Mouse (Mus musculus) forebrain, postnatal 0 days (tissue): ENCODE data around the gene Cryab. TPM values are rescaled to one million over a fixed set of nuclear protein-coding genes. Genes with fewer than 3 reads are reported as not detected.

Experiments
- ATAC-seq: fragments of 200-750 bp; cut with Nextera tagmentation; 2 replicates; pipeline ENCODE4 v1.8.0; 2017; ENCODE audit warnings: mild to moderate bottlenecking, moderate library complexity
- DNase-seq: peaks from one replicate; pipeline ENCODE4 v3.0.0-alpha.2; 2015
- H3K27ac ChIP-seq: fragments of 300-500 bp; sonication (generic); 2 replicates; pipeline ENCODE4 v1.5.1; 2014; ENCODE audit warnings: low read depth, mild to moderate bottlenecking, antibody characterized with exemption, low read length, moderate library complexity, mixed read lengths
- H3K27me3 ChIP-seq: fragments of 300-500 bp; sonication (generic); 2 replicates; pipeline ENCODE4 v1.6.1; 2014; ENCODE audit warnings: mild to moderate bottlenecking, low read length, mixed read lengths; ENCODE audit not compliant: insufficient read depth
- H3K36me3 ChIP-seq: fragments of 300-500 bp; sonication (generic); 2 replicates; pipeline ENCODE4 v1.6.1; 2014; ENCODE audit warnings: mild to moderate bottlenecking, moderate library complexity; ENCODE audit not compliant: insufficient read depth
- H3K4me1 ChIP-seq: fragments of 300-500 bp; sonication (generic); 2 replicates; pipeline ENCODE4 v1.6.1; 2014; ENCODE audit warnings: antibody characterized with exemption; ENCODE audit not compliant: insufficient read depth
- H3K4me2 ChIP-seq: fragments of 300-500 bp; sonication (generic); 2 replicates; pipeline ENCODE4 v1.6.1; 2014; ENCODE audit warnings: low read depth, mild to moderate bottlenecking, moderate library complexity
- H3K4me3 ChIP-seq: fragments of 300-500 bp; sonication (generic); 2 replicates; pipeline ENCODE4 v1.5.1; 2014; ENCODE audit warnings: low read depth, low read length, mixed read lengths
- H3K9ac ChIP-seq: fragments of 300-500 bp; sonication (generic); 2 replicates; pipeline ENCODE4 v1.6.1; 2014; ENCODE audit warnings: mild to moderate bottlenecking
- H3K9me3 ChIP-seq: fragments of 300-500 bp; sonication (generic); 2 replicates; pipeline ENCODE4 v1.6.1; 2016; ENCODE audit warnings: low read length
- CTCF ChIP-seq: sonication (generic); IDR thresholded peaks from 2 replicates; pipeline ENCODE4 v1.5.1; 2016; ENCODE audit warnings: antibody characterized with exemption, control low read depth, low read depth
- WGBS: fragments of 180-500 bp; shearing (Covaris S2); extraction: QIAGEN DNeasy Blood & Tissue Kit; methylation state at CpG from one replicate; pipeline ENCODE4 v1.1.7; 2014; 5-methylcytosine and 5-hydroxymethylcytosine counted together
- polyA plus RNA-seq: library from polyadenylated mRNA; unstranded; fragments of >200 nt; fragmentation: Nextera tagmentation; extraction: Ambion mirVana; gene quantifications from 2 replicates; pipeline ENCODE4 v1.2.1, GENCODE M21; 2015
- total RNA-seq: library from RNA; depleted of rRNA; stranded (reverse); fragments of >200 nt; gene quantifications from 2 replicates; pipeline ENCODE4 v1.2.3, GENCODE M21; 2014; rRNA removed

Cryab gene
- total and polyA plus RNA-seq, 2 experiments from 2014 or later = 8.8 to 29.9 TPM

DNA sequence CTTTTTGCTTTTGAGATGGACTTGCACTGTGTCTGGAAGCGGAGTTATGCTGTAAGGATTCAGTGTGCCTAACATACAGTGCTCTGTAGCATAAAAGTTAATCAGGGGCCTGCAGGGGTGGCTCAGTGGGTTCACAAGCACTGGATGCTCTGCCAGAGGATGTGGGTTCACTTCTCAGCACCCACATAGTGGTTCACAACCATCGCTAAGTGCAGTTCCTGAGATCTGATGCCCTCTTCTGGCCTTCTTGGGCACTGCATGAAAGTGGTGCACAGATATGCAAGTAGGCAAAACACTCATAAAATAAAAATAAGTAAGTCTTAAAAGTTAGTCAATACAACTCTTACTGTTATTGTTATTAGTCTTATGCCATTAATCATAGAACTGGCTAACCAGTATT, 31.0 kb downstream of the Cryab start:
- H3K36me3 ChIP-seq = peaks cover 65% of the 10 kb centered on the region
- H3K27me3 ChIP-seq = no peaks in the 10 kb centered on the region
- H3K27ac ChIP-seq = no peak overlapping the region
- peak; percentile 61 for TF ChIP-seq CTCF
- H3K4me3 ChIP-seq = no peak overlapping the region
- WGBS = 67% methylated on average over 2 of the region's 2 CpGs
- no peak for ATAC-seq
- no peaks in the 10 kb centered on the region for H3K9me3 ChIP-seq
- H3K4me1 ChIP-seq = no peaks in the 10 kb centered on the region
- no peak overlapping the region for H3K4me2 ChIP-seq
- no peak for DNase-seq
- no peak overlapping the region for H3K9ac ChIP-seq

DNA sequence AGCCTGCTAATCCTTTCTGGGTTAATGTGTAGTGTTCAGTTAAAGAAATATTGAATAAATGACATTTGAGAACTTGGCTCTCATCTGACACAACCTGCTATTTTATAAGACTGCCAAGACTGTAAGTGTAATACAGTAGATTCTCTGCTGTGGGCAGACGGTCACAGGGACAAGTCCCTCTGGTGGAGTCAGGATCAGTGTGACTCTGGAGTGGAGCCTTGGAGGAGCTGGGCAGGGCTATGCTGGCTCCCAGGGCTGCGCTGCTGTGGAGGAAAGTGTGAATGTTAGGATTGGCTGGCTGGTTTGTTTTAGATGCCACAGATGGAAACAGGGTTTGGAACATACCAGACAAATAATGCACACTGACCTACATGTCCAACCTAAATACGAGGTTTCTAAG, 44.1 kb downstream of the Cryab start:
- H3K4me3 ChIP-seq = no peak overlapping the region
- H3K27me3 ChIP-seq = no peaks in the 10 kb centered on the region
- H3K4me2 ChIP-seq = no peak overlapping the region
- H3K4me1 ChIP-seq = no peaks in the 10 kb centered on the region
- H3K36me3 ChIP-seq = peaks cover 56% of the 10 kb centered on the region
- DNase-seq = no peak
- no peak for ATAC-seq
- no peak overlapping the region for H3K9ac ChIP-seq
- no peak for TF ChIP-seq CTCF
- WGBS = 79% methylated on average over 3 of the region's 3 CpGs
- H3K27ac ChIP-seq = no peak overlapping the region
- H3K9me3 ChIP-seq = no peaks in the 10 kb centered on the region

DNA sequence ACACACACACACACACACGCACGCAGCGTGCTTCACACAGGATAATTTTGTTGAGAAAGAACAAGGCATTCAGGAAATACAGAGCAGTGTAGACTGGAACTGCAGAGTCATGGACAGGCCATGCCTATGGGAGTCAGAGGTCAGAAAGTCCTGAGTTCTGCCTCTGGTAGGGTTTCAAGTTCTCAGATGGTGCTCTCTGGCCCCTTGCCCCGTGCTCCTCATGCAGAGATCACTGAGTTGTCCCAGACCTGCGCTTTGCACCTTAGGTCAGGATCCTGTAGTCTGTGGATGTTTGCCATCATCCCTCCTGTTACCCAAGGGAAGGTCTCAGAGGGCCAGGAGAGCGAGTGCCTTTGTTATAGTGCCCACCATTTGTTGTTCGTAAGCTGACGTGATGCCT, 45.7 kb downstream of the Cryab start:
- Histone ChIP-seq H3K4me2 (no peak overlapping the region), H3K27me3 (no peaks in the 10 kb centered on the region), H3K27ac (no peak overlapping the region), H3K4me1 (no peaks in the 10 kb centered on the region), H3K36me3 (peaks cover 58% of the 10 kb centered on the region), H3K9me3 (no peaks in the 10 kb centered on the region), H3K9ac (no peak overlapping the region), H3K4me3 (no peak overlapping the region)
- no peak for TF ChIP-seq CTCF
- ATAC-seq (no peak), DNase-seq (no peak)
- WGBS = 90% methylated on average over 8 of the region's 8 CpGs

DNA sequence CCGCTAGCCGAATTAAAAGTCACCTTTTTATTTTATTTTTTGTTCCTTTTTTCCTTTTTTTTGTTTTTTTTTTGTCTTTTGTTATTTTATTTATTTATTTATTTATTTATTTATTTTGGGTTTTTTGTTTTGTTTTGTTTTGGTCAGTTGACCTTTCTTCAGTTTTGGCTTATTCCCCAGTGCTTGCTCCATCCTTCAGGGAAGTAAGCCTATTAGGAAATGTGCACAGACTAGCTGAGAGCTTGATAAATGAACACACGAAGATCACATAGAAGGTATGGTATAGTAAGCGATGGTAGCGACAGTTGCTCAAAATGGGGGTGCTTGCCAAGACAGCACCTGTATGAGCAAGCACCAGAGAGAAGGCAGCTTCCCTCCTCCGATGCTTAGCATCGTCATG, 46.5 kb downstream of the Cryab start:
- Histone ChIP-seq H3K4me2 (no peak overlapping the region), H3K9ac (no peak overlapping the region), H3K4me3 (no peak overlapping the region), H3K36me3 (peaks cover 57% of the 10 kb centered on the region), H3K27me3 (no peaks in the 10 kb centered on the region), H3K4me1 (no peaks in the 10 kb centered on the region), H3K27ac (no peak overlapping the region), H3K9me3 (no peaks in the 10 kb centered on the region)
- WGBS = 91% methylated on average over 7 of the region's 7 CpGs
- no peak for DNase-seq
- ATAC-seq = no peak
- TF ChIP-seq CTCF = no peak

DNA sequence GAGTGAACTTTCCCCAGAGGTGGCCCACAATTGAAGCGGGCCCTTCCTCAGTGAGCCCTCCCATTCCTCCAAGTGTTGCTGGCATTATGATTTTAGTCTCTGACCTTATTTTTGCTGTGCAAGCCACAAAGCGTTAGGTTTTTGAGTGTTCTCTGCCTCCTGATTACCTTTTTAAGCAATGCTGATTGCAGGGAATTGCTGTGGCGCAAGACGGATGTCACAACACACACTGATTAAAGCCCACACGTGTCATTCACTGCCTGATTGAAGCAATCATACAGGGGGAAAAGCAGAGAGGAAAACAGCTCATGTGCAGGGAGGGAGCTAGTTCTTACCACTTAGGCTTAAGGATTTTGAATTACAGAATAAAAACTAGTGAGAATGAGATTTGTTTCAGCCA, 47.2 kb downstream of the Cryab start:
- 55% methylated on average over 5 of the region's 5 CpGs for WGBS
- peaks cover 61% of the 10 kb centered on the region for H3K36me3 ChIP-seq

DNA sequence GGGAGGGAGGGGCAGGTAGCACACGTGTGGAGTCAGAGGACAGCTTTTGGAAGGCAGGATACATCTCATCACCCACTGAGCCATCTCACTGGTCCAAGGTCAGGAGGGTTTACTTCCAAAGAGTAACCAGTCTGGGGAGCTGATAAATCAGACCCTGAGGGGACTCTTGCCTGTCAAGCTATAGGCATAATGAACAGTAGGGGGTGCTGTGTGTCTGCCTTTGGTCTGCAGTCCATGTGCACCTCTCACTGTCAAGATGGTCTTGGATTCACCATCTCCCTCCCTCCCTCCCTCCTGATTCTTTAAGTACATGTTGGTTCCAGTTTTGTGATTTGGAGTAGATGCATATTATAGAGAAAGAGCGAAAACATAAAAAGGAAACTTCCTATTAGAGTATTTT, 49.9 kb downstream of the Cryab start:
- ATAC-seq (no peak), DNase-seq (no peak)
- H3K27ac ChIP-seq = no peak overlapping the region
- peaks cover 71% of the 10 kb centered on the region for H3K36me3 ChIP-seq
- no peak overlapping the region for H3K4me2 ChIP-seq
- H3K9ac ChIP-seq = no peak overlapping the region
- H3K9me3 ChIP-seq = no peaks in the 10 kb centered on the region
- peak; percentile 62 for TF ChIP-seq CTCF
- H3K4me1 ChIP-seq = no peaks in the 10 kb centered on the region
- no peaks in the 10 kb centered on the region for H3K27me3 ChIP-seq
- H3K4me3 ChIP-seq = no peak overlapping the region
- WGBS = 60% methylated on average over 2 of the region's 2 CpGs

More for the DNA sequence above, 47.2 kb downstream of the Cryab start:
- DNase-seq = no peak
- Histone ChIP-seq H3K4me2 (no peak overlapping the region), H3K27me3 (no peaks in the 10 kb centered on the region), H3K9ac (no peak overlapping the region), H3K27ac (no peak overlapping the region), H3K4me1 (no peaks in the 10 kb centered on the region), H3K9me3 (no peaks in the 10 kb centered on the region), H3K4me3 (no peak overlapping the region)
- peak; percentile 60 for ATAC-seq
- TF ChIP-seq CTCF = no peak

DNA sequence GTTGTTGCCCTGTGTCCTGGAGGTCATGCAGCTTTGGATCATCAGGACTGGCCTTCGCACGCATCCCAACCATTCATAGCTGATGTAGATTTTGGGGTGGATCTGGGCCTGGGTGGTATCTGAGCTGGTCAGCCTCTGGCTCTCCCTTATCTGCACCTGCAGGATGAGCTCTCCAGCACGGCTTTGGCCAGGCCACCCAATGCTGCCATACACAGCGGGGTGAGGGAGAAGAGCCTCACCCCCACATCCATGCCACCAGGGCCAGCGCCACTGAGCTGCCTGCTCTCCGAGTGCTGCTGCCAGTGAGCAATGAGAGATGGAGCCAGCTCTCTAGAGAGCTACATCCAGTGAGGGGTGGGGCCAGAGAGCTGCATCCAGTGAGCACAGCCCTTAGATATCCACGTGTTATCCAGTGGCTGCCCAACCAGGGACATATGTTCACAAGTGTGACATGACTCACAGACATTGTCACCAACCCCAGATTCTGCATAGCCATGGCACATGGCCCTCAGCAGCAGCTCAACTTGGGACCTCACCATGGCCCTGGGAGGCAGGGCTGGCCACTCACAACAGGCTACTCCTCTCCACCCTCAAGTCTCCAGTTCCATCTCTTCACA, 52.0 kb downstream of the Cryab start:
- DNase-seq (no peak), ATAC-seq (no peak)
- Histone ChIP-seq H3K27me3 (no peaks in the 10 kb centered on the region), H3K9ac (no peak overlapping the region), H3K36me3 (peaks cover 76% of the 10 kb centered on the region), H3K9me3 (no peaks in the 10 kb centered on the region), H3K4me3 (no peak overlapping the region), H3K4me2 (no peak overlapping the region), H3K27ac (no peak overlapping the region), H3K4me1 (no peaks in the 10 kb centered on the region)
- WGBS = 86% methylated on average over 7 of the region's 7 CpGs
- TF ChIP-seq CTCF = no peak

Other genes with a start within 250 kb of the Cryab start
- 83.7 and 102 TPM in 2 replicates for gene Pts, start 222.6 kb upstream of the Cryab start, total RNA-seq
- gene Pts, start 222.6 kb upstream of the Cryab start, polyA plus RNA-seq = 101 and 112 TPM in 2 replicates
- 17.4 and 22.9 TPM in 2 replicates for gene Il18, start 196.5 kb upstream of the Cryab start, total RNA-seq
- gene Il18, start 196.5 kb upstream of the Cryab start, polyA plus RNA-seq = 28.3 and 34.3 TPM in 2 replicates
- gene Bco2, start 196.1 kb upstream of the Cryab start, total RNA-seq = 0.76 and 0.92 TPM in 2 replicates
- gene Bco2, start 196.1 kb upstream of the Cryab start, polyA plus RNA-seq = 0.65 and 0.80 TPM in 2 replicates
- gene Tex12, start 190.0 kb upstream of the Cryab start, total RNA-seq = not detected in 2 replicates
- 0.17 TPM in 1 of 2 replicates, not detected in the other for gene Tex12, start 190.0 kb upstream of the Cryab start, polyA plus RNA-seq
- gene Sdhd, start 147.5 kb upstream of the Cryab start, total RNA-seq = 151 and 168 TPM in 2 replicates
- gene Sdhd, start 147.5 kb upstream of the Cryab start, polyA plus RNA-seq = 279 and 305 TPM in 2 replicates
- gene Timm8b, start 147.4 kb upstream of the Cryab start, total RNA-seq = 234 and 297 TPM in 2 replicates
- gene Timm8b, start 147.4 kb upstream of the Cryab start, polyA plus RNA-seq = 389 and 523 TPM in 2 replicates
- gene Pih1d2, start 134.0 kb upstream of the Cryab start, total RNA-seq = 4.0 and 5.2 TPM in 2 replicates
- gene Pih1d2, start 134.0 kb upstream of the Cryab start, polyA plus RNA-seq = 4.6 and 6.6 TPM in 2 replicates
- gene Nkapd1, start 133.9 kb upstream of the Cryab start, total RNA-seq = 19.0 and 20.5 TPM in 2 replicates
- gene Nkapd1, start 133.9 kb upstream of the Cryab start, polyA plus RNA-seq = 24.3 TPM in 2 replicates
- gene Dlat, start 91.5 kb upstream of the Cryab start, total RNA-seq = 60.7 and 67.1 TPM in 2 replicates
- gene Dlat, start 91.5 kb upstream of the Cryab start, polyA plus RNA-seq = 46.0 and 52.7 TPM in 2 replicates
- gene Dixdc1, start 11.8 kb upstream of the Cryab start, total RNA-seq = 54.3 and 59.9 TPM in 2 replicates
- 17.1 and 26.8 TPM in 2 replicates for gene Dixdc1, start 11.8 kb upstream of the Cryab start, polyA plus RNA-seq
- 1.7 and 2.0 TPM in 2 replicates for gene 2310030G06Rik, start 4.8 kb upstream of the Cryab start, total RNA-seq
- 3.2 and 3.8 TPM in 2 replicates for gene 2310030G06Rik, start 4.8 kb upstream of the Cryab start, polyA plus RNA-seq
- 0.23 and 0.52 TPM in 2 replicates for gene Hspb2, start 1.0 kb downstream of the Cryab start, total RNA-seq
- gene Hspb2, start 1.0 kb downstream of the Cryab start, polyA plus RNA-seq = 0.98 and 2.2 TPM in 2 replicates
- 9.6 and 19.1 TPM in 2 replicates for gene Fdxacb1, start 16.9 kb downstream of the Cryab start, total RNA-seq
- 9.3 and 10.4 TPM in 2 replicates for gene Fdxacb1, start 16.9 kb downstream of the Cryab start, polyA plus RNA-seq
- gene Alg9, start 23.7 kb downstream of the Cryab start, total RNA-seq = 71.1 and 74.2 TPM in 2 replicates
- 41.4 and 53.7 TPM in 2 replicates for gene Alg9, start 23.7 kb downstream of the Cryab start, polyA plus RNA-seq
- gene 1110032A03Rik, start 24.2 kb downstream of the Cryab start, total RNA-seq = 45.9 and 48.3 TPM in 2 replicates
- 65.0 and 69.3 TPM in 2 replicates for gene 1110032A03Rik, start 24.2 kb downstream of the Cryab start, polyA plus RNA-seq
- 15.2 and 26.0 TPM in 2 replicates for gene Ppp2r1b, start 94.0 kb downstream of the Cryab start, total RNA-seq
- 26.1 and 29.8 TPM in 2 replicates for gene Ppp2r1b, start 94.0 kb downstream of the Cryab start, polyA plus RNA-seq